Mouse (Mus musculus): ENCODE measurements around the gene Lrrc4c. TPM values are rescaled to one million over a fixed set of nuclear protein-coding genes. Genes with fewer than 3 reads are reported as not detected.

Lrrc4c gene
- polyA plus RNA-seq, 1 experiment, result 45.7 TPM

DNA sequence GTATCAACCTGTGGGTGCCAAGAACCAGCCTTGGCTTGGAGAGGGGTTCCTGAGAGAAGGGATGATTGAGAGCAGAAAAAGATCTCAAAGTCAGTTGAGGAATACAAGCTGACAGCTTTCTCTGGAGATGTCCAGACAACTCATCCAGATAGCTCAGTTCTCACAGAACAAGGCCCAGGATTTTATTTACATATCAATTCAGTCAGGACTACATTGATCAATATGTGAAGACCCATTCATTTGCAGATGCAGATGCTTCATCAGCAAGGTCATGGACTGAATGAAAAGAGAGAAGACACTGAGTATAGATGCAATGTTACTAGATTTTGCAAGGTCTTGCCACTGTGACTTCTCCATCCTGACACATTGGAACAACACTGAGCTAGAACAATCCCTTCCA is 457.4 kb downstream of the Lrrc4c start:
- DNase-seq (ENCODE audit: extremely low spot score in 1 of 2, low spot score in 1 of 2), result no peak

DNA sequence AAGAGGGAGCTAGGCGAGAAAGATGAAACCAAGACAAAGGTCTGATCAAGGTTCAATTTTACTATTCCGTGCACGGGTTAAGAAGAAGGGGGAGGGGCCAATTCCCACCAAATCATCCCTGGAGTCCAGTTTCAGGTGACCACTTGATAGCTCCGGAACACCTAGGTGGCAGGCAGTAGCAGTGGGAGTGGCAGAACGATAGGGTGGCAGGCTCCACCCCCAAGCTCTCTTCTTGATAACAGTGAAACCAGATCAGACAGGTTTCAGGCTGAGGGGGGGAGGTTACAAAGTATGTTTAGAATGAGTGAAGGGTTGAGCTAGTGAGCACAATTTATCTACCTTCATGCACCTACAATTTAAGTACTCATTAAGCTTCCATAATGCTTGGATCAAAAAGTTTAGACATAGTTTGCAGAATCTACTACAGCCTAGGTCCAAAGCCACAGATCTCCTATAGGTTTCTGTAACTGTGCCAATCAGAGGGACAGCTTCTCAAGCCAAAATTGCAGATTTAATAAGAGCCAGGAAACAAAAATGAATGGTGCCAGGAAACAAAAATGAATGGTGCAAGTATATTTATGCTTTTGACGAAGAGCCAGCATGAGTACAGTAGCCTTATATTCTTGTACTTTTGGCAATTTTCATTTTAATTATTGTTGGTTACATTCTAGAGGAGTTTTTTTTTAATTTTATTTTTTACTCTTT is 478.9 kb downstream of the Lrrc4c start:
- DNase-seq (ENCODE audit: extremely low spot score in 1 of 2, low spot score in 1 of 2), result no peak

DNA sequence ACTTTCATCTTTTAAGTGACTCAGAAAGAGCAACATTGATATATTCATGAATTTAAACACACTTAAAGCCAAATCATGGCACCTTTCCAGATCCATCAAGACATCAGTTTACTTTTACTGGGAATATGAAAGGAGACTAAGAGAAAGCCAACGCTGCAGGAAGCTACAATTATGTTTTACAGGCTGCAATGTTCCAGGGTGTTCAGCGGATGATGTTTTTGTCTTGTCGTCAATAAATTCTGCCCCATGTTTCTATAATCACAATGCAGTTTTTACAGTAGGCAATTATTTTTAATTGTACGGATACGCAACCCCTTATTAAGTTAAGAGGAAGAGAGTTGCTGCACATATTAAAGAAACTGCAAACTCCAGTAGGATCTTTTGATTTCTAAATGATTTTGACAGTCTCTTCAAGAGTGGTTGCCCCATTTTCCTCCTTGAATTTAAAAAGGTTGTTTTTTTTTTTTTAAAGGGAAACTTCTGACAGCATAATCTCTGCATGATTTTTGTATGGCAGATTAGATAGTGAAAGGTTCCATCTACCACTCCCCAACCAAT is 532.9 kb downstream of the Lrrc4c start:
- no peak for DNase-seq (ENCODE audit: extremely low spot score in 1 of 2, low spot score in 1 of 2)

DNA sequence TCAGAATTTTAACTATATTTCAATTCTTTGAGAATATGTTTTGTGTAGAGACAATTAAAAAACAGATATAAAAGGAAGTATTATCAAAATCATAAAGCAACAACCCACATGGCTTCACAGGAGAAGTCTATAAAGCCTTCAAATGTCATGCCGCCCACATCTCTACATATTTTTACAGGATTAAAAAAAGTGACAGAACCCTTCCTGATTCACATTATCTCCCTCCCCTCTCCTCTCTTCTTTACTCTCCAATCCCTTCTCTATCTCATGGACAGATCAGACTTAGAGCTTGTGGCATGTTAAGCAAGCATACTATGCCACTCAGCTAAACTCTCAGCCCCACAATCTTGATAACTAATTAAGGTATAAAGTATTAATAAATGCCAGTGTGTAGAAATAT is 535.8 kb downstream of the Lrrc4c start:
- peak; percentile 8 to 48 for DNase-seq (ENCODE audit: extremely low spot score in 1 of 2, low spot score in 1 of 2)

DNA sequence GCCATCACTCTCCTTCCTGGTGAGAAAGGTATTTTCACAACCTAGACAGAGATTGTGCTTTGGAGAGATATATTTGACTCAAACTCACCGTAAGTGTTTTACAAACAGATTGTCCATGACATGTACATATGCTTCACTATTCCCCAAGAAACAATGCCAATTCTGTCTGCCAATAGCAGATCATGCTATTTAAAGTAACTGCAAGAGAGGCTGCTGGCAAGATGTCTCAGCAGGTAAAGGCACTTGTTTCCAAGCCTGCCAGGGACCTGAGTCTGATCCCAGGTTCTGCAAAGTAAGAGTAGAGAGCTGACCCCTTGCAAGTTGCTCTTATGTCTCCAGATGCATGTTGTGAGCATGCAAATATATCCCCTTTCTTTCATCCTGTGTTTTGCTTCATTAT is 558.1 kb downstream of the Lrrc4c start:
- DNase-seq (ENCODE audit: extremely low spot score in 1 of 2, low spot score in 1 of 2), result no peak

DNA sequence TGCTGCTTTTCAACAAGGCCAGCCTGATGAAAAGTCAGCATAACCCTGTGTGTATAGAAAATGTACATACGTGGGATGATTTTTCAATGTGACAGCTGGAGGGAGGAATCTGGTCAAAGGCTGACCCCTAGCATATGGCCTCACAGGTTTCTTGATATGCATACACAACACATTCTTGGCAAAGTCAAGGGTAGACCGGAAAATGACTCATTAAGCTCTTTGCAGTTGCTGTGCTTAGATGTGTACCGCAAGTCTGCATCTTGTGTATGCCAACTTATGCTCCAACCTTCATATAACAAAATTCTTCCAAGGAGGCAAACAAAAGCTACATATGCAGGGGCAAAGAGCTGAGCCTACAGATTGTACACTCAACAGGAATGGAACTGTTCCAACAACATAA is 631.6 kb downstream of the Lrrc4c start:
- DNase-seq (ENCODE audit: extremely low spot score in 1 of 2, low spot score in 1 of 2), result no peak

DNA sequence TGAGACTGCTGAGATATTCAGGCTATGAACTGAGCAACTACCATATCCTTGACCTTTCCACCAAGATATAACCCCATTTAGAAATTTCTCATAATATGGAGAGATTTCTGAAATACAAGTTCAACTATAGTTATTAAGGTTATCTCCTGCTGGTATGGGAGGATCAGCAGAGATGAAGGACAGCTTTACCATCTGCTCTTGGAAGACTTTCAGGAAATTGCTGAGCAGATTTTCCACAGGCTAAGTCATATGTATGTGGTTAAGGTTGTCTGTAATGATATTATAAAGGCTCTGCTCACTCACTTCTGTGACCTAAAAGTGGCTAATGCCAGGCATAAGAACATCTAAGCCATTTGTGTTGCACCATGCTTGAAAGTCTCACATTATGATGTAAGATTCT is 681.6 kb downstream of the Lrrc4c start:
- DNase-seq (ENCODE audit: extremely low spot score in 1 of 2, low spot score in 1 of 2), result no peak

DNA sequence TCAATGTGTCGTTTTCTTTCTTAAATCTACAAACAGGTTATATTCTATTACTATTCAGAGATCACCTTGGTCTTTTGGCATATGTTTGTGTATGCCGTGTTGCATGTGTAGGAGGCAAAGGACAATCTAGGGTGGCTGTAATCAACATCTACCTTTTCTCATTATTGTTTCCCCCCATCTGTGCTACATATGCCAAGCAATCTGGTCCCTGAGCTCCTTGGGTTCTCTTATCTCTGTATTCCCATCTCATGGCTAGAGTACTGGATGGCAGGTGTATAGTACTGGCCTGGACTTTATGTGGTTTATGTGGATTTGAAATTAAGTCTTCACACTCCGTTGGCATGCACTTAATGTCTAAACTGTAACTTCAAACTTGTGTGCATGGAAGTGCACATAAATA is 700.4 kb downstream of the Lrrc4c start:
- DNase-seq (ENCODE audit: extremely low spot score in 1 of 2, low spot score in 1 of 2), result no peak

DNA sequence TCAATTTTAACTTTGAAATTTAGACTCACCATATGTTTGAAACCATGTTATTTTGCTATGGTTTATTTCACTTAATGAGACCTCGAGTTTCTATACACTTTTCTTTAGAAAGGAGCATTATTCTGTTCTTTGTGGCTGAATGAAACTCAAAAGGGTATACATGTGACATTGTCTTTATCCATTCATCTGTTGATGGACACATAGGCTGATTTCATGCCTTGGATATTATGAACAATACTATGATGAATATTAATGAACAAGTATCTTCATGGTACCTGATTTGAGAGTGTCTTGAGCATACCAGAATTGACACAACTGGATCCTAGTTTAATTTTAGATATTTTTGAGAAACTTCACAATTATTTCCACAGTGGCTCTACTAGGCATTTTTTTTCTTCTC is 709.0 kb downstream of the Lrrc4c start:
- DNase-seq (ENCODE audit: extremely low spot score in 1 of 2, low spot score in 1 of 2), result no peak

DNA sequence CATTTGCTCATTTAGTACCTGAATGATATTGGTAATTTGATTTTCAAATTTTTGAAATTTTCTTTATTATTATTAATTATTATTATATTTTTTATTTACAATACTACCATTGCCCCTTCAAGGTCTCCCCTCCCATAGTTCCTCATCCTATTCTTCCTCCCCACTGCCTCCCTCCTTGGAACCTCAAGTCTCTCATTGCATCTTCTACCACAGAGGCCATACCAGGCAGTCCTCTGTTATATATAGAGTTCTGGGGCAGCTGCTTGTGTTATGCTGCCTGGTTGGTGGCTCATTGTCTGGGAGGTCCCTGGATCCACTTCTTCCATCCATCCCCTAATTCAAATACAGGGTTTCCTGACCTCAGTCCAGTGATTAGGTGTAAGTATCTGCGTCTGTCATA is 709.6 kb downstream of the Lrrc4c start:
- DNase-seq (ENCODE audit: extremely low spot score in 1 of 2, low spot score in 1 of 2), result no peak

DNA sequence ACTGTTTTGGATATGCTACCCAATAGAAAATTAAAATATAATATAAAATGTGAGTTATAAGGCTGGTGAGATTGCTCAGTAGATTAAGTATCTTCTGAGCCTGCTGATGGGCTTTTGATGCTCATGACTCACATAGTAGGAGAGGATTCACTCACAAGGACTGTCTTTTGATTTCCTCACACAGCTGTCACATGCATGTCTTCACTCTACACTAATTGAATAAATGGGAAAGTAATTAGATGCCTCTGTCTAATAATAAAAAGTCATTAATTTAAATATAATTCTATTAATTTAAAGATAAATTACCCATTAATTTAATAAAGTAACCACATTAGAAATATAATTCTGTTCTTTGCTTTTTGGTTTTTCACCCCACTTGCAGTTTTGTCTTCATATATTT is 718.4 kb downstream of the Lrrc4c start:
- no peak for DNase-seq (ENCODE audit: extremely low spot score in 1 of 2, low spot score in 1 of 2)

DNA sequence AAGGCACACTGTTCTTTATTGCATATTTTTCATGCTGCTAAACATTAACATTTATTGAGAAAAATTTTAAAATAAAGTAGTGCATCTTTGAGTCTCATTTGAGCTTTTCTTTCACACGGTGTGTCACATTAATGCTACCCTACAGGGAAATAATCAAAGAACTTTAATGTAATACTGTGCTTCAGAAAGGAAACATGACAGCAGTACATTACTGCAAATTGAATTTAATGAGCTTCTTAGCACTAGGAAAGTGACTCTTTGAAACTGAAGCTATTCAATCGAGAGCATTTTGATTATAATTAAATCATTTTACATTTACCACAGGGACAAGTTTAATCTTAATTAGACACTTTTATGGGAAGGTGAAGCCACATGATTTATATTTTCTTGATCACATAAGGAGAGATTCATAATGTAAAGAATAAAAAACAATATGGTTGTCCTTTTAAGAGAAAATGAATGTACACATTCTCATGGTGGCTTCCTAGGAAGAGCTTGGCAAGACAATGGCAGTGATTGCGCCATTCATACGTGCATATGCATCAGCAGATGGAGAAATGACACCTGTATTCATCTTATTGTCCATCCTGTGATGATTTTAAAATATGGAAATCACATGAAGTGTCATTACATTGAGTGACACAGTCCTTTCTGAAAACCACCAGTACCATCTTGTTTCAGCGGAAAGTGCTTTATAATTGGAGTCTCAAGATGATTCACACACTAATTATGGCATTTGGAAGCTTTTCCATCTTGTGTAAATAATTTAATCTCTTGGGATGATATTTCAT is 719.2 kb downstream of the Lrrc4c start:
- DNase-seq (ENCODE audit: extremely low spot score in 1 of 2, low spot score in 1 of 2), result no peak

DNA sequence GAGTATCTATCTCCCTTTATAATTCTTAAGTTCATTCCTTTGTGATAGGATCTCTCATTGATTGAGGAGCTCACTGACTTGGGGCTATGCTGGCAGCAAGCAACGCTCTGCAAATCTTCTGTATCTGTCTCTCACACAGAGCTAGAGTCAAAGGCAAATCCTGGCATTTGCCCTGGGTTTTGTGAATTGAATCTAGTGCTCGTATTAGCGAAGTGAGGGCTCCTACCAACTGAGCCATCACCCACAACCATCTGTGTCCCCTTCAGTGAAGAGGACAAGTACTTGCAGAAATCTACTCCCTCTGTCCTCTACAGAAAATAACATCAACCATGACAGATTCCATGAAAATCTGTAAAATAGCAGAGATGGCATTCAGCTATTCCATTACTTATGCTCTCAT is 726.0 kb downstream of the Lrrc4c start:
- no peak for DNase-seq (ENCODE audit: extremely low spot score in 1 of 2, low spot score in 1 of 2)

DNA sequence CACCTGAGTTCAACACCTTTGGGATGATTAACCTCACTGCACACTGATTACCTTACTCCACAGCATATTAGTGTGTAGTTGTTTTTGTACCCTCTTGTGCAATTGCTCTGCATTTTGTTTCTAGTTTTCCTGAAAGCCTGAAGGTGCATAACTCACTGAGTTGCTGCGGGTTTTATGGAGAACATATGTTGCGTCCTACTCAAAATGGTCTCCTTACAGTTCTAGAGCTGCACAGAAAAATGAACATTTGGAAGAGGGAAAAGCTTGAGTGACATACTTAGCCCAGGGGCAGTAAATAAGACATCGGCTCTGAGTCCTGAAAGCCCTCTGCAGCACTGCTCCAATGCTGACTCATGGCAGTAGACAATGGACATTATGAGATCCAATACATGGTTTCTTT is 727.7 kb downstream of the Lrrc4c start:
- peak in 1 of 2 experiments; percentile 37 for DNase-seq (ENCODE audit: extremely low spot score in 1 of 2, low spot score in 1 of 2)

DNA sequence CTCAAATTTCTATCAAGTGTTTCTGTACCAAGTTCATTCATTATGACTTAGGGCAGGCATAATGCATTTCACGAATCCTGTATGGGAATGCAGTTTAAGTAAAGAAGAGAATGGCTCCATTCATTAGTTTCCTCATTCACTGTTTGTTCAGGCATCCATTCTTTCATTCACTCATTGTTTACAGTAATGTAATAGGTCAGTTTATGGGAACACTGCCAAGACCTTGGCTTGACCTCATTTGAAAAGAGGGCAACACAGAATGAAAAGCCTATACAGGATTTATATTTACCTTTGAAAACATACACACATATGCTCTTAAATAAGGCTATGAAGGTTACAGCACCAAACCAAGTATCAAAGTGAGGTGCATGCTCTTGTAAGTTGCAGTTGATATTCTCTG is 762.2 kb downstream of the Lrrc4c start:
- no peak for DNase-seq (ENCODE audit: extremely low spot score in 1 of 2, low spot score in 1 of 2)

DNA sequence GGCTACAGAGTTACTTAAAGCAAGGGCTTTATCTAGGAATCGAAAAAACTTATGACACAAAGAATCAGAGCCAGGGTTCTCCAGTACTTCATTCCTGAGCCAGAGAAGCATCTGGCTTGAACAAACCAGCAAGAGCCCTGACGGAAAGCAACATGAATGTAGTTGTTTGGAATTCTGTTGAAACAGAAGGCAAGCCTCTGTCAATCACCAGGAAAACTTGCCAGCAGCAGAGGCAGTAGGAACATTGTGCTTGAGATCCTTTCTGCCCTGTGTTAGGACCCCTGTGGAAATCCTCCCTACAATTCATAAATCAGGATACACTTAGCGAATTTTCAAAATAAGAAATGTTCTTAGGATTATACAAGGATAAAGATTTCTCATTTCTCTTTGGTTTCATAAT is 780.0 kb downstream of the Lrrc4c start:
- no peak for DNase-seq (ENCODE audit: extremely low spot score in 1 of 2, low spot score in 1 of 2)

DNA sequence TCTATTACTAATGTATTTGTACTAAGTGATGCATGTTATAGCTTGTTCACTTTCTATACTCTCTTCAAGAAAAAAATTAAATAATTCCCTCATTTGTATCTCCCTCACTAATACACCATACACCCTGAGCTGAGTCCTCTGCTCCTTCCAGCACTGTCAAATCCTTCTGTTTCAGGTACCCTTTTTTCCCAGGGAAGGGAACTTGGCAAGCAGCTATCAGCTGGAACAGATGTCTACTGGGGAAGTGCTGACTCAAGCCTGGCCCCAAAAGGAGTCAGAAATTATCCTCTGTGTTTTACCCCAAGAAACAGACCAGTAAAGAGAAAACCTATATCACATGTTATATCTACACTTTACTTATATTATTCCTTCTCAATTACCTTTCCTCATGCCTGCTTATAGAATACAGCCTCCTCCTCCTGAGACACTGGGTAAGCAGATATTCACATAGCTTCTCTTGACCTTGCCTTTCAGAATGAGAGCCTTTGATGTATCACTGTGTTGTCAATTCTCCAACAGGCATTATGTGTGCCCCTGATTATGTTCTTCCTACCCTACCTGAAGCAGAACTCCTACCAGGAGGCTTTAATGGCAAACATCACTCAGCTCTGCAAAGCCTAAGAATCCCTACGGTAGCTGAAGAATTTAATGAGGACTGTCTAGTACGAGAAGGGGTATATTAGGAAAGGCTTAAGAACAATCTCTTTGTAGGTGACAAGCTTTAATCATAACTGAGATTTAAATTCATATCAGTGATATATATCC is 785.6 kb downstream of the Lrrc4c start:
- DNase-seq (ENCODE audit: extremely low spot score in 1 of 2, low spot score in 1 of 2), result no peak

DNA sequence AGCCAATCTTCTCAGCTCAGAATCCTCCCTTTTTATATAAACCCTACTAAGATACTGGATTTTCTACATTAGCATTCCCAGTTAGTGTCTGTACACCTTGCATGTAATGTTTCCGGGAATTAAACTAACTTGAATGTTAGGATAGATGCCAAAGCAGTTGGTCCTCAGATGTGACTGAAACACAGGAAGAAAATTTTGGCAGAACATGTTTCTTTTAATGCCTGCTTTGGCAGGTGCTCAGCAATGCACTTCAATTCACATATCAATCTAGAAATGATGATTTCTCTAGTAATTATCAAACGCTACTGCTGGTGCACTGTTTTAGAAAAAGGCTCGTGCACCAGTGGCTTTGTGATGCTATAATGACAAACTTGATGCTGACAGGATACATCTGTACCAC is 806.3 kb downstream of the Lrrc4c start:
- DNase-seq (ENCODE audit: extremely low spot score in 1 of 2, low spot score in 1 of 2), result no peak

DNA sequence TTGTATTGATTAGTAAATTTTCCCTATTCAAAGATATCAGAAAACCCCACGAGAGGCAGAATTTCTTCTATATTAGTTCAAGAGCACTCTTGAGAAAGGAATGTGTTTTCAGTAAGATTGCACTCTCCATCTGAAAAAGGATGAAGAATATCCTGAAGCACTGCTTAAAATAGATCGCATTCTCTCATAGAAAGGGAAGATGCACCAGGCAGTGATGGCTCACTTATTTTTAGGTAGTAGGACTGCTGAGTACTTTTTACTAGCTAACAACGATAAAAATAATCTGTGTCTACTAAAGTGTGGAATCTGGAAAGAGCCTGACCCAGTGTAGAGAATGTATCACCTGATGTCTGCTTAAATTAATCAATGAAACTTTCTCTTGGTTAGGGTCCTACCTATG is 820.5 kb downstream of the Lrrc4c start:
- peak in 1 of 2 experiments; percentile 23 for DNase-seq (ENCODE audit: extremely low spot score in 1 of 2, low spot score in 1 of 2)

DNA sequence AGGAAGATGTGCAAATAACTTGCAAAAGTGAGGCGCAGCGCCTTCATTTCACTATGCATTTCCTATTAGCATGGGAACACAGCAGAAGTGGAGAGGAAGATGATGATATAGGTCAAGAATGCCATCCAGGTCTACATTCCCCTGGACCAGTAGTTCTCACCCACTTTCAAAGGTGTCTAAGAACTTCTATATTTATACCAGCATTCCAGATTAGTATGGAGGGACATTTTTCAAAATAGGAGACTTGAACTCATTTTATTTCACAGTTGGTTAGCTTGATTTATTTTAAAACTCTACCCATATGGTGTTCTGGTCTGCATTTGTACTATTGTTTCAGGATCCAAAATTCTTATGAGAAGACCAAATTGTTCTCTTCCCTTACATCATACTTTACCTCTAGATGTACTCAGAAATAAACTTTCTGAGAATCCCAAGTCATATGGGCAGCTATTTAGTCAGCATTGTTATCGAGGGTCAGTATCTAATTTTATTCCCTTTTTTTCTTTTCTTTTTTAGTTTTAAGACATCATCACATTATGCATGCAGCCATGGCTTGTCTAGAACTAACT is 833.7 kb downstream of the Lrrc4c start:
- DNase-seq (ENCODE audit: extremely low spot score in 1 of 2, low spot score in 1 of 2), result peak; percentile 16 to 25

DNA sequence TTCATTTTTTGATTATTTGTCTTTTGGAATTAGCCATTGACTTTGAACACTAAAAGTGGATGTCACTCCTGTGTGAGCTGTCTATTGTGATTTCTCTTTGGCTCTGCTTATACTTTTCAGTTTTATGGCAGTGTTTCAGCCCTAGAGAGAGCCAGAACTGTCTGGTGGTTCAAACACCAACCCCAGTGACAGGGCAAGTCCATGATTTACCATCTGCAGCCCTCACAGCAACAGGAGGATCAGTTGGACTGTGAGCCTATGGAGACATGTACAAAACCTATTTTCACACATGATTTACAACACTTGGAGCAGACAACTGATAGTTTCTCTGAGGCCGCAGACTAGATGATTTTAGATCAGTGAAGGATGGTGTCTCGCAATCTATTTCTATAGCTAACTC is 847.8 kb downstream of the Lrrc4c start:
- DNase-seq (ENCODE audit: extremely low spot score in 1 of 2, low spot score in 1 of 2), result no peak

Measured in frontal cortex, adult 2 months (tissue).